Mouse (Mus musculus) embryonic fibroblast, embryonic 13.5 days (primary cell): ENCODE measurements around the gene Nek6.

Experiments used
- CTCF ChIP-seq: IDR thresholded peaks from 2 replicates; pipeline ENCODE4 v1.5.1; 2011; ENCODE audit warnings: mild to moderate bottlenecking, control low read depth, low read length, moderate library complexity, borderline replicate concordance; ENCODE audit not compliant: insufficient read depth
- POLR2A ChIP-seq: IDR thresholded peaks from 2 replicates; pipeline ENCODE4 v1.6.1; 2011; ENCODE audit warnings: low read depth, mild to moderate bottlenecking, control low read depth, low read length, moderate library complexity

DNA sequence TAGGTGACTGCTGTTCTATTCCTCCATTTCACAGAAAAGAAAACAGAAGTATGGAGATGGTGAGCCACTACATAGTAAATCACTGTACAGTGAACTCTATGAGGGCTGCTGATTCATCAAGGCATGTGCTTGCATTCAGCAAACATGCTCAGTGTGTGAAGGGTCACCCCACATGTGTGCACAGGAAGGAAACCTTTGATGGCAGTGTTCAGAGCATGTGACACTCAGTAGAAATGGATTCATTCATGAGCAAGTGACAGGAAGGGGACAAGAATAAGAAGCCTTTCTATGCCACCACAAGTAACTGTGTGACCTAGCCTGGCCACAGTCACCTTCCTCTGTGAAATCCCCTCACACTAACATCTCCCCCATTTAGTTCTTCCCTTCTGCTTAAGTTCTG is 38.6 kb upstream of the Nek6 start:
- TF ChIP-seq CTCF (no peak), POLR2A (no peak)
